Mouse (Mus musculus) olfactory bulb, adult 2 months (tissue): ENCODE measurements around the gene Fndc3a. TPM values are rescaled to one million over a fixed set of nuclear protein-coding genes. Genes with fewer than 3 reads are reported as not detected.

Experiments
- H3K27ac ChIP-seq: fragments of 200-500 bp; 2 replicates; pipeline ENCODE4 v1.5.1; 2012; ENCODE audit warnings: low read depth, low read length; ENCODE audit not compliant: insufficient read depth
- H3K4me1 ChIP-seq: fragments of 200-500 bp; 2 replicates; pipeline ENCODE4 v1.6.1; 2012; ENCODE audit warnings: low read length; ENCODE audit not compliant: control insufficient read depth, insufficient read depth
- H3K4me3 ChIP-seq: fragments of 200-500 bp; 2 replicates; pipeline ENCODE4 v1.5.1; 2012; ENCODE audit warnings: mild to moderate bottlenecking, low read depth, low read length, moderate library complexity; ENCODE audit not compliant: insufficient read depth
- CTCF ChIP-seq: fragments of 200-500 bp; IDR thresholded peaks from 2 replicates; pipeline ENCODE4 v1.5.1; 2012; ENCODE audit warnings: low read depth, mild to moderate bottlenecking, low read length, moderate library complexity; ENCODE audit not compliant: insufficient read depth
- POLR2A ChIP-seq: fragments of 200-500 bp; IDR thresholded peaks from 2 replicates; pipeline ENCODE4 v1.6.1; 2012; ENCODE audit warnings: mild to moderate bottlenecking, low read depth, low read length, moderate library complexity; ENCODE audit not compliant: insufficient read depth
- WGBS: fragments of 180-500 bp; shearing (Covaris S2); methylation state at CpG from one replicate; pipeline ENCODE4 v1.1.7; 2018; 5-methylcytosine and 5-hydroxymethylcytosine counted together
- polyA plus RNA-seq: library from polyadenylated mRNA; stranded (reverse); fragments of >200 nt; gene quantifications from 2 replicates; pipeline ENCODE4 v1.2.4, GENCODE M21; 2012; ENCODE audit warnings: low replicate concordance; ENCODE audit not compliant: missing spikeins, insufficient read depth, insufficient read length

Gene Fndc3a
- polyA plus RNA-seq, 1 experiment = not detected

GRCm38 (mm10) chr14:72527126-72527525, 182.7 kb downstream of the Fndc3a start:
- H3K4me3 ChIP-seq = no peak overlapping the region
- H3K27ac ChIP-seq = no peak overlapping the region
- H3K4me1 ChIP-seq = peaks cover 6% of the 10 kb centered on the region
- WGBS = 80% methylated on average over 1 of the region's 1 CpGs
- TF ChIP-seq POLR2A = no peak
- no peak for TF ChIP-seq CTCF

GRCm38 (mm10) chr14:72519561-72519960, 190.2 kb downstream of the Fndc3a start:
- 63% methylated on average over 2 of the region's 2 CpGs for WGBS
- Histone ChIP-seq H3K27ac (no peak overlapping the region), H3K4me3 (no peak overlapping the region), H3K4me1 (no peaks in the 10 kb centered on the region)
- TF ChIP-seq CTCF (no peak), POLR2A (no peak)

- H3K27ac ChIP-seq = no peak overlapping the region
- H3K4me3 ChIP-seq = no peak overlapping the region
- H3K4me1 ChIP-seq = no peaks in the 10 kb centered on the region
- TF ChIP-seq POLR2A (no peak), CTCF (no peak)
- 85% methylated on average over 6 of the region's 6 CpGs for WGBS
Measured at GRCm38 (mm10) chr14:72518786-72519185, 191.0 kb downstream of the Fndc3a start.

GRCm38 (mm10) chr14:72516376-72516775, 193.4 kb downstream of the Fndc3a start:
- no peak for TF ChIP-seq POLR2A
- TF ChIP-seq CTCF = 0 out of 2 replicates have a peak, but pooled peaks have one; percentile 38
- H3K4me1 ChIP-seq = no peaks in the 10 kb centered on the region
- no peak overlapping the region for H3K27ac ChIP-seq
- WGBS = 20% methylated on average over 5 of the region's 5 CpGs
- no peak overlapping the region for H3K4me3 ChIP-seq

GRCm38 (mm10) chr14:72506723-72507420, 202.9 kb downstream of the Fndc3a start:
- Histone ChIP-seq H3K4me3 (no peak overlapping the region), H3K27ac (no peak overlapping the region), H3K4me1 (peaks cover 4% of the 10 kb centered on the region; the same call in 1 of the 2 replicates)
- TF ChIP-seq CTCF (no peak), POLR2A (no peak)
- WGBS = 29% methylated on average over 11 of the region's 11 CpGs

- 13% methylated on average over 12 of the region's 12 CpGs for WGBS
- Histone ChIP-seq H3K27ac (no peak overlapping the region), H3K4me1 (peaks cover 4% of the 10 kb centered on the region; the same call in 1 of the 2 replicates), H3K4me3 (peak overlapping the region; percentile 19; the same call in 1 of the 2 replicates)
- TF ChIP-seq POLR2A = no peak
- no peak for TF ChIP-seq CTCF
Measured at GRCm38 (mm10) chr14:72506018-72506722, 203.6 kb downstream of the Fndc3a start.

GRCm38 (mm10) chr14:72504985-72505384, 204.8 kb downstream of the Fndc3a start:
- Histone ChIP-seq H3K4me1 (peaks cover 4% of the 10 kb centered on the region; the same call in 1 of the 2 replicates), H3K27ac (no peak overlapping the region), H3K4me3 (no peak overlapping the region)
- WGBS = 89% methylated on average over 1 of the region's 1 CpGs
- TF ChIP-seq CTCF (no peak), POLR2A (no peak)

- WGBS = 43% methylated on average over 6 of the region's 6 CpGs
- no peak for TF ChIP-seq POLR2A
- no peak overlapping the region for H3K27ac ChIP-seq
- H3K4me1 ChIP-seq = peaks cover 4% of the 10 kb centered on the region; the same call in 1 of the 2 replicates
- H3K4me3 ChIP-seq = no peak overlapping the region
Measured at GRCm38 (mm10) chr14:72503241-72503640, 206.6 kb downstream of the Fndc3a start.

GRCm38 (mm10) chr14:72493775-72494174, 216.0 kb downstream of the Fndc3a start:
- TF ChIP-seq CTCF (no peak), POLR2A (no peak)
- WGBS = 93% methylated on average over 1 of the region's 1 CpGs
- no peak overlapping the region for H3K4me3 ChIP-seq
- H3K27ac ChIP-seq = no peak overlapping the region
- no peaks in the 10 kb centered on the region for H3K4me1 ChIP-seq
